Mouse (Mus musculus) B cell, adult 2 months (primary cell): ENCODE measurements at regions not wholly inside any gene's neighbourhood (a gene's known extent, or its start where the extent isn't known, plus 50 kb on each side); places are given as distances from the start of the nearest gene placed in this dataset.
A peak's percentile ranks its signal among the peaks of the same experiment; 100 is the strongest.

Experiments
- DNase-seq, 2 experiments: peaks; one replicate each; pipeline ENCODE4 v3.0.0; 2022

DNA sequence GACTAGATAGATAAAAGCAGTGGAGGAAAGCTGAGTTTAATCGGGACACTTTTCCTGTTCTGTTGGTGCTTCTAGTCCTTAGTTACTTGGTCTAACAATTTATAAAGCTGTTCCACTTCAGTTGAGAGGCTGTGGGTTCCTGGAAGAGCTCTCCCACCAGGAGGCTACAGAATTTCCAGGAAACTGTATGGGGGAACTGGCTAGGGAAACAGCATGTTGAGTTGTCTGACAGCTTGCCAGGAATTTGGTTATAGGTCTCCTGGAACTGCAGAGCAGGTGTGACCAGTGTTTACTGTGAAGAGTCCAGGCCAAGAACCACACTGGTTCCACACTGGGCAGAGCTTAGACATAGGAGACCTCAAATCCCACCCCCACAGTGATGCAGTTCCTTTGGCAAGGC is 65.0 kb upstream of the Pik3cg start:
- no peak for DNase-seq

- DNase-seq, result no peak
Observed at GRCm38 (mm10) chr12:32279861-32280260, 71.4 kb upstream of the Pik3cg start.

- DNase-seq, result no peak
Observed at GRCm38 (mm10) chr12:32280309-32280708, 71.8 kb upstream of the Pik3cg start.

DNA sequence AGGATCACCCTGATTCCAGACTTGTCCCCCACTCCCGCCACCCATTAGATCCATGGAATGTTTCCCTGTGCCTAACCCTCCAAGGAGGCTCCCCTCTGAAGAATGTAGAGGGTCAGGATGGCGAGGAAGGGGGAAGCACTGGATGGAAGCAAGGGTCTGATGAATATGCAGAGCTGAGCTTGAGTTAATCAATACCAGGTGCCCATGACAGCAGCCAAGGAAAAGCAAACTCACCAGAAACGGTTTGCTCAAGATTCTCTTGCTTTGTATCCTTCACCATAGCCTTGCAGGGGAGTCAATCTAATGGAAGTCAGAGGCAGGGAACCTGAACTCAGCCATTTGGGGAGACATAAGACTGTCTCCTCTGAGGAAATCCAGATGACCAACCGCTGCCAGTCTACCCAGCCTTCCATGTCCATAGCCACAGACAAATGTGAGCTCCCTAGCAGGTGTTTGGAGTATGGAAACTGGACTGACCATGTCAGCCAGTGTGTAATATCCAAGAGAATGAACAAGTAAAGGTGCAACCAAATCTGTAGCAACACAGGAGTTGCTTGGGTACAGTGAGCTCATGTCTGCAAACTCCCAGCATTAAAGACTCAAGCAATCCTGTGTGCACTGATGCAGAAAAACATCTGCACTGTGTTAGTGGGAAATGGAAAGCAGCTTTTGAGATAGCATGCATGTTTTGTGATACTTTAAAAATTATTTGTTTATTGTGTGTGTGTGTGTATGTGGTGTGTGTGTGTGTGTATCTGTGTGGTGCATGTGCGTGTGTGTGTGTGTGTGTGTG is 74.1 kb upstream of the Pik3cg start:
- DNase-seq, result no peak

DNA sequence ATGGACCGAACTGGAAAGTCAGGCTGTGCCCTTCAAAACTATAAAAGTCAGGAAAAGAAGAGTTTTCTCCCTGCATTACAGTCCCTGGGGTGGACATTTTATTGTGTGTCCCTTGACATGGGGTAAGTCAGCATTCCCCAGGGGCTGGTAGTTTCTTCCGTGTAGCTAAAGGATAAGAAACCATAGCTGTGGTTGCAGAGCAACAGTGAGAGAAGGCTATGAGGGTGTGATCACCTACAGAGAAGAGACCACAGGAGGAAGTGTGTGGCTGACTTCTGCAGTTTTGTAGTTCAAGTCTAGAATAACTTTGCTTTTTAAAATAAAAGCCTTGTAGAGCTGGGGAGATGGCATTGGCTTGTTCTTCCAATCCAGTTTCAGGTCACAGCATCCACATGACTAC is 76.6 kb upstream of the Pik3cg start:
- no peak for DNase-seq

DNA sequence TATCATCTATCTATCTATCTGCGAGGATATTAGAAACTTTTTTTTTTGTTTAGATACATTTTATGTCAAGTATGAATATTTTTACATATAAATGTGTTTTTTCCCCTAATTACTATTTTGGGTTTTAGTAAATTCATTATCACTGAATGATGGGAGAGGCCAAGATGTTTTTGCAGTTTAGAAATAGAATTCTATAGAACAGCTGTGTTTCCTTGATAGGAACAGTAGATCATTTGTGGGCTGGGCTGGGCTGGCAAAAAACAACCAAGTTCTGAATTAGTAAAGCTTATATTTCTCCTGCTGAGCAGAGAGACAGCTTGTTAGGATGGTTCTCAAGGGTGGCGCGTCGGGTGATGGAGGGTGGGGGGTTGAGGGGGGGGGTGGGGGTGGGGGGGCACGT is 78.2 kb upstream of the Pik3cg start:
- no peak for DNase-seq

GRCm38 (mm10) chr12:32291145-32291544 is 82.7 kb upstream of the Pik3cg start:
- DNase-seq, result no peak

DNA sequence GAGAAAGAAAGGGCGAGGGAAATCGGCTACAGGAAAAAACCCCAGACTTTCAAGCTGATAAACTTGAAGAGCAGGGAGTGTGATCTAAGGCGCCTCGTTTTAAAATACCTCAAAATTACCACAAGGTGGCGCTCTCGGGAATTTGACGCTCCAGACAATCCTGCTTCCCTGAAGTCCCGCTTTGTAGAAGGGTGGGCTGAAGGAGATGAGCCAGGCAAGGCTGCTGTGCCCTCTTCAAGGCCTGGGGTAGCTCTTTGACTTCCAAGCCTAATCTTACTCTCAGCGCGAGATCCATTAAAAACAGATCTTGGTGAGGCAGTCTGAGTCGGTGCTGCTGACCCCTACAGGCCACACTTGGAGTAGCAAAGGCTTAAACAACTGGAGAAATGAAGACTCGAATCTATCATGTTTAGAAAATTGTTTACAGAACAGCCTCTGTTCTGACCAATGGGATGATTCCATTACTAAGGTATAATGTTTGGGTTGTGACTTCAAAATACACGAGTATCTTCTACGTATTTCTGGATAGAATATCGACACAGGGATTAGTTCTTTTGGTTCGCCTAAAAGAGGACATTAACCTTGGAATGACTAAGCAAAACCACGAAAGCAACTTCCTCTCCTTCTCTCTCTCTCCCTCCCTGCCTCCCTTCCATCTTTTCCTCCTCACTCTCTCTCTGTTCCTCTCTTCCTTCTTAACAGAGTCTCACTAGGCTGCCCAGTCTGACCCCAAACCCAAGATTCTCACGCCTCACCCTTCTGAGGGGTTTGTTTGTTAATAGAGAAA is 83.7 kb upstream of the Pik3cg start:
- peak; percentile 81 to 82 for DNase-seq

DNA sequence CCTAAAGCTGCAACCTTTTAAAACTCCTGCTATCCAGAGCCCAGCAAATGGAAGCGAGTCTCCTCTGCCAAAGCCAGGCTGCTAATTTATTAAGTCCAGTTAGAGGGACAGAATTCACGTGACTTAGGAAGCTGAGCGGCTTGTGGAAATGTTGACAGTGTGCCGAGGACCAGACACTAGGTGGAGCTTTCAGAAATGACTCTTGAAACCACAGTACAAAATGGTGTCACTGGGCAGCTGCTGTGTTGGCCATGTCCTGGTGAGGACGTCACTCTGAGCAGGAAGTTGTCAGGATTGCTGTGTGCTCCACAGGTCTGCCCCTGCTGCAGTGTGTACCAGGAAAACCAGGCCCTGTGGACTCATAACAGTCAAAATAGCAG is 84.3 kb upstream of the Pik3cg start:
- DNase-seq, result peak; percentile 31 to 34

DNA sequence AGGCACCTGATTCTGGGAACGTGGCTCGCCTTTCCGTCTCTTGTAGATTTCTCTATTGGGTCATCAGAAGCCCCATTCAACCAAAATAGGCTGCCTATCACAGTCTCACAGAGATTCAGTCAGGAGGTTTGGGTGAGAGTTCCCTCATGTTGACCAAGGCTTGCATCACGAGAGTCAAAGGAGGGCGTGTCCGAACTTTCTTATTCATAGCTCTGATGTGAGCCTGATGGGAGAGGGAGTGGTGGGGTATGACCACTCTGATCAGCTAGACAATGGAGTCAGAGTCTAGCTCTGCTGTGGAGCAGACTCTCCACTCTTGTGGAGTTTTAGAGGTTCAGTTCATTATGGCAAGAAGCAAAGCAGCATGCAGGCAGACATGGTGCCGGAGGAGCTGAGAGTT is 81.1 kb upstream of the Ccdc71l start:
- DNase-seq, result no peak

- no peak for DNase-seq
Observed at GRCm38 (mm10) chr12:32299714-32300113, 78.8 kb upstream of the Ccdc71l start.

- peak in 1 of 2 experiments; percentile 38 for DNase-seq
Observed at GRCm38 (mm10) chr12:32305736-32306135, 72.8 kb upstream of the Ccdc71l start.

- peak; percentile 16 to 17 for DNase-seq
Observed at GRCm38 (mm10) chr12:32306326-32306725, 72.2 kb upstream of the Ccdc71l start.

- no peak for DNase-seq
Observed at GRCm38 (mm10) chr12:32307280-32308006, 71.1 kb upstream of the Ccdc71l start.

- DNase-seq, result no peak
Observed at GRCm38 (mm10) chr12:32315099-32315783, 63.3 kb upstream of the Ccdc71l start.
